Mouse (Mus musculus) thymus, adult 2 months (tissue): ENCODE measurements around the gene Epm2aip1.

Experiments used
- CTCF ChIP-seq: fragments of 200-500 bp; IDR thresholded peaks from 2 replicates; pipeline ENCODE4 v1.5.1; 2012; ENCODE audit warnings: mild to moderate bottlenecking, control low read depth, low read length, moderate library complexity, borderline replicate concordance; ENCODE audit not compliant: control insufficient read depth, poor library complexity, insufficient read depth; ENCODE audit errors: extremely low read depth
- POLR2A ChIP-seq: fragments of 200-500 bp; IDR thresholded peaks from 2 replicates; pipeline ENCODE4 v1.6.1; 2012; ENCODE audit warnings: mild to moderate bottlenecking, low read length, control low read depth, moderate library complexity; ENCODE audit not compliant: control insufficient read depth, poor library complexity, insufficient read depth; ENCODE audit errors: extremely low read depth

DNA sequence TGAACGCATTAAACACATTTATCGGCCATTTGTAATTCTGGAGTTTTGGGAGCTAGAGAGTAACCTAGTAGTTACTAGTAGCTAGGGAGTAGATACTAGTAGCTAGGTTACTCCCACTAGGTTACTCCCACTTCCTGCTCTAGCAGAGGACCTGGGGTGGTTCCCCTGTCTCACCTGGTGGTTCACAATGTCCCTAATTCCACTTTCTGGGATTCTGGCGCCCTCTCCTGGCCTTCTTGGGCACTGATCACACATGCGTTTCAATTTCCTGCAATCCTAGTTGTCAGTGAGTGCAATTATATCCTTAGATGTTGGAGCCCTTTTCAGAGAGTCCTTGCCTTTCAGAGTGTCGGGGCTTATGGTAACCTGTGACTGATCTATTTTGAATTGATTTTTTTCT lies 42.5 kb downstream of the Epm2aip1 start:
- TF ChIP-seq POLR2A (no peak), CTCF (peak; percentile 22; the same call in 1 of the 2 replicates)
